Mouse (Mus musculus) forebrain, embryonic 11.5 days (tissue): ENCODE measurements around the gene Ddx54. TPM values are rescaled to one million over a fixed set of nuclear protein-coding genes. Genes with fewer than 3 reads are reported as not detected.
A peak's percentile ranks its signal among the peaks of the same experiment; 100 is the strongest.

ENCODE experiments used
- ATAC-seq: fragments of 200-750 bp; cut with Nextera tagmentation; replicated peaks from 2 replicates; pipeline ENCODE4 v1.8.0; 2017; ENCODE audit warnings: moderate TSS enrichment; ENCODE audit not compliant: low FRiP score
- DNase-seq: peaks from one replicate; pipeline ENCODE4 v3.0.0-alpha.2; 2017; ENCODE audit warnings: low spot score
- H3K27ac ChIP-seq: fragments of 300-500 bp; sonication (generic); 2 replicates; pipeline ENCODE4 v1.5.1; 2014; ENCODE audit warnings: low read depth, low read length
- H3K27me3 ChIP-seq: fragments of 300-500 bp; sonication (generic); 2 replicates; pipeline ENCODE4 v1.6.1; 2014; ENCODE audit warnings: mild to moderate bottlenecking, low read length, mixed read lengths; ENCODE audit not compliant: control insufficient read depth, insufficient read depth
- H3K36me3 ChIP-seq: fragments of 300-500 bp; sonication (generic); 2 replicates; pipeline ENCODE4 v1.6.1; 2014; ENCODE audit warnings: mild to moderate bottlenecking, low read length, moderate library complexity, mixed read lengths; ENCODE audit not compliant: control insufficient read depth, insufficient read depth
- H3K4me1 ChIP-seq: fragments of 300-500 bp; sonication (generic); replicated peaks from 2 replicates; pipeline ENCODE4 v1.6.1; 2014; ENCODE audit warnings: low read length, mixed read lengths; ENCODE audit not compliant: control insufficient read depth, insufficient read depth
- H3K4me2 ChIP-seq: fragments of 300-500 bp; sonication (generic); 2 replicates; pipeline ENCODE4 v1.6.1; 2014; ENCODE audit warnings: low read depth, mild to moderate bottlenecking, low read length, moderate library complexity, mixed read lengths; ENCODE audit not compliant: severe bottlenecking
- H3K4me3 ChIP-seq: fragments of 300-500 bp; sonication (generic); 2 replicates; pipeline ENCODE4 v1.5.1; 2014; ENCODE audit warnings: low read depth, low read length
- H3K9ac ChIP-seq: fragments of 300-500 bp; sonication (generic); 2 replicates; pipeline ENCODE4 v1.6.1; 2014; ENCODE audit warnings: low read length
- H3K9me3 ChIP-seq: fragments of 300-500 bp; sonication (generic); 2 replicates; pipeline ENCODE4 v1.6.1; 2016; ENCODE audit warnings: low read length, mixed read lengths; ENCODE audit not compliant: control insufficient read depth
- WGBS: fragments of 180-500 bp; shearing (Covaris S2); extraction: QIAGEN DNeasy Blood & Tissue Kit; methylation state at CpG from one replicate; pipeline ENCODE4 v1.1.7; 2014; 5-methylcytosine and 5-hydroxymethylcytosine counted together
- polyA plus RNA-seq: library from polyadenylated mRNA; unstranded; fragments of >200 nt; fragmentation: Nextera tagmentation; extraction: Ambion mirVana; gene quantifications from 2 replicates; pipeline ENCODE4 v1.2.1, GENCODE M21; 2014

Ddx54 gene
- polyA plus RNA-seq, 1 experiment from 2014 or later, result 45.7 TPM

DNA sequence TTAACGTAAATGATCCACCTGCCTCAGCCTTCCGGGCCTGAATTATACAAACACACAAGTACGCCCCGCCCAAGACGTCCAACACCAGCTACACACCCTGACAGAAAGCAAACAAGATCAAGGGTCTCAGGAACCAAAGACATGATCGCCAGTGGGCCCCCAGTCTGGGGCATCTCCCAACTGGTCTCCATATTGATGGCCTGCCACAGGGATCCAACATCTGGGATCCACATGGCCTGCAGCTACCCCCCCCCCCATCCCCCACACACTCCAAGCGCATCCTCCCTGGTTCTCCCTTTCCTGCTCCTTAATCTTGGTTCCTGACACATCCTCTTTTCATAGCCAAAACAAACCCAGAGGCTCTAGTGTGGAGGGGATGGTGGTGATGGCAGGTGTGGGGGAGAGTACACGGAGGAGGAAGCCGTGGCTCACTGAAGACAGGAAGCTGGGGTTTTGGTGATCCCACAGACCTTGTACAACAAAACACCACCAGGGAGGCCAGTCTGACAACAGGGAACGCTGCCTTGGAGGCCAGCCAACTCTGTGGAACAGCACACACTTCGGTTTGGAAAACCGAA lies 33.9 kb upstream of the Ddx54 start:
- no peak for DNase-seq
- H3K9me3 ChIP-seq, result no peaks in the 10 kb centered on the region
- ATAC-seq, result no peak
- no peak overlapping the region for H3K9ac ChIP-seq
- H3K36me3 ChIP-seq, result no peaks in the 10 kb centered on the region
- no peak overlapping the region for H3K4me2 ChIP-seq
- H3K4me3 ChIP-seq, result no peak overlapping the region
- no peaks in the 10 kb centered on the region for H3K4me1 ChIP-seq
- H3K27me3 ChIP-seq, result no peaks in the 10 kb centered on the region
- WGBS, result 76% methylated on average over 12 of the region's 12 CpGs
- no peak overlapping the region for H3K27ac ChIP-seq

GRCm38 (mm10) chr5:120579211-120579897 lies 33.2 kb upstream of the Ddx54 start:
- 81% methylated on average over 26 of the region's 26 CpGs for WGBS
- Histone ChIP-seq H3K4me1 (no peaks in the 10 kb centered on the region), H3K9ac (no peak overlapping the region), H3K27ac (no peak overlapping the region), H3K27me3 (no peaks in the 10 kb centered on the region), H3K9me3 (no peaks in the 10 kb centered on the region), H3K4me3 (no peak overlapping the region), H3K4me2 (no peak overlapping the region), H3K36me3 (no peaks in the 10 kb centered on the region)
- ATAC-seq (no peak), DNase-seq (no peak)

DNA sequence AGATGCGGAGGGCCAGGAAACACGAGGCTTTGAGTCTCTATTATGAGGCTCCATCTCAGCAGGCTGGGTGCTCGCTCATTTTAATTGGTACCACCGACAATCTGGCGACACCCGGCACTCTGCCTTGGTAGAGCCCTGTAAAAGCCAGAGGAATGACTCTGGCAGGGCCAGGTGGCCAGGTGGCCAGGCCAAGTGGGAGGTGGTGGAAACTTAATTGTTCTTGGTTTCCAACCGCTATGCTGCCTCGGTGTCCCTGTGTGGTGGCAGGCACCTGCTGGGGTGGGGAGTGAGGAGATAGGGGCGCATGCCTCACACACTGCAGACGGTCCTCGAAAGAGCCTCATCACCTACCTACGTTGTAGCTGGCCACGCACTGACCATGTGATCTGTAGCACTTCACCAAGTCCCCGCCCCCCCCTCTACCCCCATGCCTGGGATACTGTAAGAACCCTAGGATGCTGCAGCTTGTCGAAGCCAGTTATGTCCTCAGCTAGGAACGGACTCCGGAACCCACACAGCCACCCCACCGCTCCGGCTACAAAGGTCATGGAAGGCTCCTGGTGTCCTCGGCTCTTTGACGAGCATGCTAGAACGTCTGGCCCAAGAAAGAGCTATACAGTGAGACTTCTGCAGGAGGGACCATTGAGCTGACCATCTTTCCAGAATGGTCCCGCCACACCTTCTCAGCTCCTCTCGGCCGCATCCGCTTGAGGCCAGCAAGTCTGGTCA lies 32.5 kb upstream of the Ddx54 start:
- 89% methylated on average over 26 of the region's 26 CpGs for WGBS
- Histone ChIP-seq H3K36me3 (no peaks in the 10 kb centered on the region), H3K27me3 (no peaks in the 10 kb centered on the region), H3K9ac (no peak overlapping the region), H3K4me2 (no peak overlapping the region), H3K4me1 (no peaks in the 10 kb centered on the region), H3K27ac (no peak overlapping the region), H3K4me3 (no peak overlapping the region), H3K9me3 (no peaks in the 10 kb centered on the region)
- no peak for DNase-seq
- ATAC-seq, result no peak

DNA sequence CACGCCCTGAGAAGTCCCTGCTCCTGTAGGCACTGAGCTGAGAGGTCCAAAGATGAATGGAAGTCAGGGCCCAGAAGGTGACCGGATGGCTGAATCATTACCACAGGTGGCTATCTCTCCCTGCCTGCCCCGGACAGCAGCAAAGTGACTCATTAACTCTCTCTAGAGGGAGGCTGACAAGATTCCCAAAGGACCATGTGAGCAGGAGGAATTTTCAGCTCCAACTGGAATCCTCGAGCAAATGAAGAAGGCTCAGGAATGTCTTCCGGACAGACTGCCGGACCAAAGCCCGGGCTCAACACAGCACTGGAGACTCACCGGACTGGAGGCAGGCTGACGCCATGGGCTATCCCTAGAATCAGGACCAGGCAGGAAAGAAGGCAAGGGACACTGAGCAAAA lies 30.5 kb upstream of the Ddx54 start:
- DNase-seq (no peak), ATAC-seq (no peak)
- no peak overlapping the region for H3K27ac ChIP-seq
- no peak overlapping the region for H3K4me3 ChIP-seq
- H3K36me3 ChIP-seq, result no peaks in the 10 kb centered on the region
- H3K4me2 ChIP-seq, result no peak overlapping the region
- H3K9ac ChIP-seq, result no peak overlapping the region
- WGBS, result 88% methylated on average over 9 of the region's 9 CpGs
- no peaks in the 10 kb centered on the region for H3K9me3 ChIP-seq
- no peaks in the 10 kb centered on the region for H3K4me1 ChIP-seq
- H3K27me3 ChIP-seq, result no peaks in the 10 kb centered on the region

DNA sequence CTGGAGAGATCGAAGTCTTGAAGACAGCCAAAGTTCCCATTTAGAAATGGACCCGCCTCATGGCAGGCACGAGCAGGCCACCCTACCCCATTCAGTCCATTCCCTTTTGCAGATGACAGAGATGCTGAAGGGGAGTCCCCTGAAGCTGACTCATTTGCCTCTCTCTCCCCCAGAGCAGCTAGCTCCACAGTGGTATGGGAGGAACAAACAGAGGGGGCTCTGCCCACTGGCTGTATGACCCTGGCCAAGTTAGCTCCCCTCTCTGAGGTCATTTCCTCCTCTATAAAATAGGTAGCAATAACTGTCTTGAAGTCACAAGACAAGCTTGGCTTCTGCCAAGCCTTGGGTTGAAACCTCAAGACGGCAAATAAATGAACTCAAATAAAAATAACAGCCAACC lies 29.0 kb upstream of the Ddx54 start:
- no peak for ATAC-seq

GRCm38 (mm10) chr5:120584968-120585367 lies 27.6 kb upstream of the Ddx54 start:
- DNase-seq (no peak), ATAC-seq (no peak)
- no peaks in the 10 kb centered on the region for H3K27me3 ChIP-seq
- H3K9me3 ChIP-seq, result no peaks in the 10 kb centered on the region
- H3K9ac ChIP-seq, result no peak overlapping the region
- 40% methylated on average over 15 of the region's 15 CpGs for WGBS
- no peak overlapping the region for H3K27ac ChIP-seq
- peaks cover 10% of the 10 kb centered on the region for H3K4me1 ChIP-seq
- no peak overlapping the region for H3K4me2 ChIP-seq
- H3K36me3 ChIP-seq, result no peaks in the 10 kb centered on the region
- H3K4me3 ChIP-seq, result no peak overlapping the region

More for the DNA sequence above, 29.0 kb upstream of the Ddx54 start:
- H3K4me3 ChIP-seq, result no peak overlapping the region
- DNase-seq, result no peak
- no peaks in the 10 kb centered on the region for H3K27me3 ChIP-seq
- H3K9me3 ChIP-seq, result no peaks in the 10 kb centered on the region
- H3K4me2 ChIP-seq, result no peak overlapping the region
- H3K4me1 ChIP-seq, result peaks cover 7% of the 10 kb centered on the region; the same call in 1 of the 2 replicates
- H3K36me3 ChIP-seq, result no peaks in the 10 kb centered on the region
- WGBS, result 96% methylated on average over 4 of the region's 4 CpGs
- no peak overlapping the region for H3K9ac ChIP-seq
- no peak overlapping the region for H3K27ac ChIP-seq

DNA sequence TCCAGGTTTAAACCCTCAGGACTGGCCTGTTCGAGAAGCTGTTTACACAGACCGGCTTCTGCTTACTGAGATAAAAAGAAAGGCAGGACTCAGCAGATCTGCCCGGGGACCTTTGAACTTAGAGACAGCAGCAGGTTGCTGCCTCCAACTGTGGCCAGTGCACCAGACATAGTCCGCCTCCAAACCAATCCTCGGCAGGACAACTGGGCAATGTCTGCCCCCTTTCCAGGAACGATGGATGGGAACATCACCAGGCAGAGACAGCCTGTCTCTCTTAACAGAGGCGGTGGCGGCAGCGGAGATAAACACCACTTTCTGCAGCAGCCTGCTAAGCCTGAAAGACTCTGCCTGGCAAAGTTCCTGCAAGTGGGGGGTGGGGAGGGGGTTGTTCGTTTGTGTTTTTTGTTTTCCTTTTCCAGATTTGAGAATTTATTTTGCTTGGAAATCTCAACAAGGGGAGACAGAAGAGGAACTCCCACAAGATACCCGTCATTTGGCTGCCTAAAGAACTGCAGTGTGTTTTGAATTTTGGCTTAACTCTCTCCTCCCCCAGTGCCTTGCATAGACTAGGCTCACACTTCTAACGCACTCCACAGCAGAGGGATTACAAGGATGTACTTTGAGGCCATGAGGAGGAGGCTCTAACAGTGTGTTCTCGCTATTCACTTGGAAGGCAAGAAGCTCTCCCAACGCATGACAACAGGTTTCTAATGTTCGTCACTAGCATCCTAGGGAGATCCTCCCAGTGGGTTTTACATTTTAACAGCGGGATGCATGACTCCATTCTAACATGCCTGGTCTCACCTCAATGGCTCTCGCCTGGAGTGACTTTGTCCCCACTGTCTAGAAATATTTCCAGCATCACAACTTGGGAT lies 25.6 kb upstream of the Ddx54 start:
- 12% methylated on average over 17 of the region's 17 CpGs for WGBS
- H3K9ac ChIP-seq, result no peak overlapping the region; the same call in 1 of the 2 replicates
- DNase-seq, result no peak
- H3K4me3 ChIP-seq, result peak overlapping the region; percentile 67
- H3K36me3 ChIP-seq, result no peaks in the 10 kb centered on the region
- no peak overlapping the region for H3K27ac ChIP-seq
- H3K4me2 ChIP-seq, result peak overlapping the region; percentile 95
- H3K9me3 ChIP-seq, result no peaks in the 10 kb centered on the region
- peaks cover 10% of the 10 kb centered on the region for H3K4me1 ChIP-seq
- no peaks in the 10 kb centered on the region for H3K27me3 ChIP-seq
- ATAC-seq, result no peak

- H3K4me3 ChIP-seq, result peak overlapping the region; percentile 67
- no peak overlapping the region for H3K27ac ChIP-seq
- peak overlapping the region; percentile 82 for H3K9ac ChIP-seq
- no peaks in the 10 kb centered on the region for H3K27me3 ChIP-seq
- ATAC-seq (no peak), DNase-seq (no peak)
- H3K36me3 ChIP-seq, result no peaks in the 10 kb centered on the region
- H3K4me1 ChIP-seq, result peaks cover 10% of the 10 kb centered on the region
- H3K9me3 ChIP-seq, result no peaks in the 10 kb centered on the region
- peak overlapping the region; percentile 95 for H3K4me2 ChIP-seq
- 38% methylated on average over 9 of the region's 9 CpGs for WGBS
Observed at GRCm38 (mm10) chr5:120587616-120587926, 25.0 kb upstream of the Ddx54 start.
